Mouse (Mus musculus) urinary bladder, adult 18-20 months (tissue): ENCODE data around the gene Ttc4.

ENCODE experiments used
- DNase-seq, 2 experiments: peaks; one replicate each; pipeline ENCODE4 v3.0.0; 2022; ENCODE audit warnings: low spot score in 2 of 2, mixed read lengths in 2 of 2

Gene Ttc4

DNA sequence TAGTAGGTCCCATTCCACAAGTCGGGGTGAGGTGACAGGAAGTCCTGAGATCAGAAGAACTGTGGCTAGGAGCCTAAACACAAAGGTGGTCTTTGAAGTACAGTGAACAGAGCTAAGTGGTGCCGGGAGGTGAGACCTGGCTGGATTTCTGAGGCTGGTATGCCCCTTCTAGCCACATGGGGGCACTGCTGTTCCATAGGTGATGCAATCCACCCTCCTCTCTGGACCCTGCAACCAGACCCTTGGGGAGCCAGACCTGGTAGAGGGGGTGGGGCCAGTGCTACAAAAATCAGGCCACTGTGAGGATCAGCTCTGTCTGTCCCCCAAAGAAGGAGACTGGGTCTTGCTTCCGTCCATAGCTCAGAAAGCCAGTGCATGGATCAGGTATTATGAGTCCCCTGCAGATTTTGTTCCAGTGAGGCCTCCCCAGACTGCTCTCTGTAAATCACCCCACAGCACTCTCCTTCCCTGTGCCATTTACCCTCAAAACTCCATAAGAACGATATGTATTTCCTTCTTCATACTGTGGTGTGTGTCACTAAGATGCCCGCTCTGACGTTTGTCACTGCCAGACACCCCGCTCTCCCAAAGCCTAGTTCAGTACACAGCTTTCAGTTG lies 64.5 kb downstream of the Ttc4 start:
- peak in 1 of 2 experiments; percentile 65 for DNase-seq

DNA sequence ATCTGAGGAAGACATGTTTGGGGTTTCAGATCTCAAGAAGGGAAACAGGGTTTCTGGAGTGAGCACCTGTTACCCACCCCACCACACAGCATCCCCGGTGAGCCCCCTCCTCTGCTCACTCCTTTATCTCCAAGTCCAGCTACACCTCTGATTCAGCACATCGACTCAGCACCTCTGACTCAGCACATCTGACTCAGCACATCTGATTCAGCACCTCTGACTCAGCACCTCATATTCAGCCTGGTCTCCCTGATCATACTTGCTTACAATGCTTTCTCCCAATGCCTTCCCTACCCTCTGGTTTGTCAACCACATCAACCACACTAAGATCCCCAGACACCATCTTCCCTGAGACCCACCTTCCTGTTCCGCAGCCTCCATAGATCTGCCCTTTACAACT lies 65.2 kb downstream of the Ttc4 start:
- no peak for DNase-seq

DNA sequence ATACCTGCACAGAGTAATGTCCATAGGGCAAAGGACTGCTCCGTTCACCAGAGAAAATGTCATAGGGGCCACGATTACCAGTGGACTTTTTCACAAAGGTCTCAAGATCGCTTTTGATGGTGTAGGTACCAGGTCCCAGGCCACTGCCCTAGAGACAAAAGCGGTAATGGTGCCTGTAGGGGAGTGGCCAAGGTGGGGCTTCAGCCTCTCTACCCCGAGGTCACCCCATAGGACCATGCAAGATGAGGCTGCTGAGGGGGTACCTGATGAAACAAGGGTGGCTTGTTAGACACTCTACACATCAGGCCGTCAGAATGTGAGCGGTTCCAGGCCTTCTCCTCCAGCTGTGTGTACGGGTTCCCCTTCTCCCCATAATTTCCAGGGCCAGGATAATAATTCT lies 65.6 kb downstream of the Ttc4 start:
- DNase-seq, result no peak
